ENCODE assay signal across 20 mouse cellular contexts in the genomic region with DNA sequence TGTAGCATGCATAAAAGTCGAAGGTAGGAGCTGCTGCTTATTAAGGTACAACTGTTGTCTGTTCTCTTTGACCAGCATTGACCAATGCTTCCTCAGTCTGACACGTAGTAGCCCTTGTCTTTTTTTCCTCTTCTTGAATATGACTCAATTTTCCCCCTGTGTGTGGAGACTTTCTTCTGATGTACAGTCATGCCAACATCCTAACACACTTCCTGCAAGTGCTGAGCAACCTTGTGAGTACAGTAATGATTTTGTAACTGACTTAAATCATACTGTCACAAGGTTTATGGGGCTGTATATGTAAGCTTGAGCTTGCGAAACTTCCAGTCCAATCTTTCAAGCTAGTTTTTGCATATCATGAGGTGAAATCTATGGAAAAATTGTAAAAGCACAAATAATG.
A peak's percentile ranks its signal among the peaks of the same experiment; 100 is the strongest.
DNase-seq lines count a peak whose midpoint lies in the region; ATAC-seq lines count a peak whose summit lies in the region.
"Had no signal": no experiment of that assay in that cellular context is flagged by ENCODE, and none has a peak within 500 bp of the region (broad histone marks: within the 10 kb centered on the region; RNA-seq: fewer than 3 reads in every experiment).

No protein-coding gene starts in this region.

- DNase-seq in adrenal gland, adult 8-10 months = peak; percentile 8
- DNase-seq in adrenal gland, postnatal 14 days = no peak
- DNase-seq in 3T3-L1 (ENCODE audit: low read depth, low spot score) (peak; percentile 50), adipocyte (ENCODE audit: low spot score) (peak; percentile 7)
- no peak for DNase-seq in cerebellum, postnatal 25 days
- no peak for DNase-seq in thymus, postnatal 14 days
- DNase-seq: cerebellum, postnatal 10 days; gastrocnemius, postnatal 10 days; kidney, adult 2 months; lung, embryonic 14.5 days; lung, postnatal 36 days; right cerebral cortex, adult 18-20 months; thymus, adult 18-20 months; thymus, postnatal 4 days had no signal

- peak; percentile 73 to 77 for ATAC-seq in hematopoietic stem cell, adult 5-6 weeks (replicated peaks in 1 of 2; ENCODE audit: insufficient read depth in 1 of 2, low FRiP score in 2 of 2, low TSS enrichment in 1 of 2, low read depth in 1 of 2, poor library complexity in 2 of 2, severe bottlenecking in 2 of 2)
- no peak for ATAC-seq in megakaryocyte-erythroid progenitor cell, adult 5-6 weeks (replicated peaks; ENCODE audit: low FRiP score, low TSS enrichment, poor library complexity, severe bottlenecking)
- ATAC-seq: forebrain, embryonic 13.5 days; hindbrain, postnatal 0 days; intestine, embryonic 15.5 days; Patski had no signal

Comparison
In these comparisons a context has a peak if more than half of its experiments do, and no peak if none do; other contexts are left out.
1. DNase-seq: peak in adrenal gland, adult 8-10 months (single experiment), 3T3-L1 (single experiment) and adipocyte (single experiment); none in adrenal gland, postnatal 14 days (single experiment), cerebellum, postnatal 25 days (0 of 2) and thymus, postnatal 14 days (single experiment).